Mouse (Mus musculus) kidney, adult 9 months (tissue): ENCODE results near the gene Tchp.

ENCODE experiments used
- DNase-seq: peaks from one replicate; pipeline ENCODE4 v3.0.0; 2022

Gene Tchp

DNA sequence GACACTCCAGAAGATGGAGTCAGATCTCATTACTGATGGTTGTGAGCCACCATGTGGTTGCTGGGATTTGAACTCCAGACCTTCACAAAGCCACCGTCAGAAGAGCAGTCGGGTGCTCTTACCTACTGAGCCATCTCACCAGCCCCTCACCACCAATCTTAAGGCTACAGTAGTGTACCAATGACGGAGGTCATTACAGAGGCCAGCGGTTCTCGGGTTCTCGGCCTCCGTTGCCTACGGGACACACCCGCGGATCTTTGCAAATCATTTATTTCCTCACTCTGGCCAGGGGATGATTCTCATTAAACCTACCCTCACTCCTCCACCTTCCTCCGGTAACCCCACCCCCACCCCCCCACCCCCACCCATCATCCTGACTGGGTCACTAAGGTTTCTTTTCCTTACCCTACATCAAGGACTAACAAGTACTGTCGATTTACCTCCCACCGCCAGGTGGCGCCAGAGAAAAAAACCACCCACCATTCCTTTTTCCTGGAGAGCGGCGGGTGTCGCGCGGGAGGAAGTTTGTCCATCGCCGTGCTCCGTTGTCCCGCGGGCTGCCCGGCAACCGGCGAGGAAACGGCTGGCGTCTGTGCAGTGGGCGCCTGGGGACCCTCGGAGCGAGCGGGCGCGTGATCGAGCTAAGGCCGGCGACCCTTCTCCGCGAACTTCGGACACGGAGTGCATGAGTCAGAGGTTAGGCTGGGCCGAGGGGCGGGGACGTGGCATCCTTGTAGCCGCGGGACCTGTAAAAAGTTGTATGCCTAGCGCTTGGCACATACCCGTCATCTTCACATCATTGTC, at the start of gene Tchp:
Gene Tchp (plus strand): TSS at position 496 of the 804 bp plus-strand sequence.
- peak; percentile 94 for DNase-seq

DNA sequence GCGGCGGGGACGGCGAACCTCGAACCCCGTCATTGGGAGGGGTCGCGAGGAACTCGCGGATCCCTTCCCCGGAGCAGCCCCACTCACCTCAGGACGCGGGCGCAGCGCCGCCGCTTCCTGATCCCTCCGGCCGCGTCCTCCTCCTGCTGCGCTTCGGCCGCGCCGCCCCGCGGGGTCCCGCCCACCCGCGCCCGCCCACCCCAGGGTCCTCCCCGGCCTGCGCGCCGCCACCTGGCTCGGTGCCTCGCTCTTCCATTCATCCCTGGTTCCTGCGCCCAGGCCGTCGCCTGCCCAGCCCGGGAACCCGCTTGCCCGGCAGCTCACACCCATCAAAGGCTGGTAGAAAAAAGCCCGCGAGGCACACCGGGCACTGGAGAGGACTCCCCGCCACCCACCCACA, 49.3 kb upstream of the Tchp start, which contains the start of gene Trpv4:
Gene Trpv4 (minus strand): TSS at position 167 of the 400 bp plus-strand sequence.
- DNase-seq: no peak

DNA sequence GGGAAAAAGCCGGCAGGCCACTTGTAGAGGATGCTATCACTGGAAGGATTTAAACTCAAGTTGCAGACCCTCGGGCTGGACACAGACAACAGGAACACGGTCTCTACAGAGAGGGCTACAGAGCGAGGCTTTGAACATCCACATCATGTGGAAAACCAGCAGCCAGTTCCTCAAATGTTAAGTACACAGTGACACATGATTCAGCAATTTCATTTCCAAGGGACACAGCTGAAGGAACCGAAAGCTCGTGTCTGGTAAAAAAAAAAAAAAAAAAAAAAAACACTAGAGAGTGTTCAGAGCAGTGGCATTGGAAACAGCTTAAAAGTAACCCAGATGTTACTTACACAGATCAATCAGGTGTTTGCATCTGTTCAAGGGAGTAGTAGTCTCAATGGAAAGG, 46.5 kb upstream of the Tchp start:
- no peak for DNase-seq

DNA sequence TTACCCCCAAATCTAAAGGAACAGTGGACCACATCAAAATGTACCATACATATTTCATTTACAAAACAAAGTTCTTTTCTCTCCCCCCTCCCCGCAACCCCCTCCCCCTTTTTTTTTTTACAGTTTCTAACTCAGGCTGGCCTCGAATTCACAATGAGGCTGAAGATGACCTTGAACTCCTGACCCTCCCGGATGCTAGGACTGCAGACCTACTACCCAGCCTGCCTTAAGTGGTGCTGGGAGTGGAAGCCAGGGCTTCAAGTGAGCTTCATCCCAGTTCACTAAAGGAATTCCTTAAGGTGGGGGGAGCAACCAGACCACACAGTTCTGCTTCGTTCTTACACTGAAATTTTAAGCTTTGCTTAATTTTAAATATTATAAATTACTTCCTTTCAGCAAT, 43.4 kb upstream of the Tchp start:
- no peak for DNase-seq

DNA sequence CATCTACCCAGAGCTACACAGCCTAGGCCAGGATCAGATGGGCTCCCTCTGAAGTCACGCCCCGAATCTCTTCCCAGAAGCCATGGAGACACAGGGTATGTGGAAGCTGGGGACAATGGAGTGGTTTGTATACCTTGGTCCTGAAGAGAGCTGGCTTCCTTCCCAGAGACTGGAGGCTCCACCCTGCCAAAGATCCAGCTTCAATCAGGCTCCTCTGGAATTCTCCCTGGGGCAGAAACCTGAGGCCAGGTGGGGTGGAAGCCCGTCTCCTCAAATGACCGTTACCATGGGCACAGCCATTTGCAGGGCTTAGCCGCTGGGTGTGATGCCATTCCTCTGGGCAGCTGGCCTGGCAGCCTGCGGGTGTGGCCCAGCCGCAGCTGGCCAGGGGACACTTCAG, 42.8 kb upstream of the Tchp start:
- DNase-seq: peak; percentile 64

DNA sequence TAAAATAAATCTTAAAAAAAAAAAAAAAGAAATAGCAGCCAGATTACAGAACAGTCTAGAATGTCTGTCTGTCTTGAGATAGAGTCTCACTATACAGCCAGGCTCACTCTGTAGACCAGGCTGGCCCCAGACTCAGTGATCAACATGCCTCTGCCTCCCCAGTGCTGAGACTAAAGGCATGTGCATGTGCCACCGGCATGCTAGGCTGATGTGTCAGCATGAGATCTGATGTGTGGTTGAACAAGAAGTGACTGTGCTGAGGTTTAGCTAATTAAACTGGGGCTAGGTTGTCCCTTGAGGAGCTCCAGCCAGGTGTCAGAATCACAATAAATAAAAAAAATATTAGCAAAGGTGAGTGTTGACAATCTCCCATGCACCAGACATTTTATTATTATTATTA, 40.9 kb upstream of the Tchp start:
- no peak for DNase-seq

DNA sequence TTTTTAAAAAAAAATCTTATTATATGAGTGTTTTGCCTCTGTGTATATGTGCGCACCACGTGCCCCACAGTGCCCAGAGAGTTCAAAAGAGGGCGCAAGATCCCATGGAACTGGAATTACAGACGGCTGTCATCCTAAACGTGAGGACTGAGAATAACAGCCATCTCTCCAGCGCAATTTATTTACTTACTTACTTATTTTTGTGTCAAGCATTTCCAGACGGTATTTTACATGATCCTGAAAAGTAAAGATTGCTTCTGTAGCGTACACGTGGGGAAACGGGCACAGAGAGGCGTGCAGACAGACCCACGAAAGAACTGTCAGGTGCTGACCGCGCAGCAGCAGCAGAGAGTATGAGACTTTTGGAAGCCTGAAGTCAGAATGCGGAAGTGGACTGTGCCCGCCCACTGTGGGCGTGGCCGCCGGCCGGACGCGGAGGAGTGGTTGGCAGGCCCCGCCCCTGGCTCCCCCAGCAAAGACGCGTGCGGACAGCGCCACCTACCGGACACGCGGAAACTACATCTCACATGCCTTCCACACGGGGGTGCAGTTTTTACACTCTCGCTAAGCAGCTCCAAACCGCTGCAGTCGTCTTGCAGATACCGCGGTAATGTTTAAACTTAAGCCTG, 40.2 kb upstream of the Tchp start:
- peak; percentile 99 for DNase-seq

DNA sequence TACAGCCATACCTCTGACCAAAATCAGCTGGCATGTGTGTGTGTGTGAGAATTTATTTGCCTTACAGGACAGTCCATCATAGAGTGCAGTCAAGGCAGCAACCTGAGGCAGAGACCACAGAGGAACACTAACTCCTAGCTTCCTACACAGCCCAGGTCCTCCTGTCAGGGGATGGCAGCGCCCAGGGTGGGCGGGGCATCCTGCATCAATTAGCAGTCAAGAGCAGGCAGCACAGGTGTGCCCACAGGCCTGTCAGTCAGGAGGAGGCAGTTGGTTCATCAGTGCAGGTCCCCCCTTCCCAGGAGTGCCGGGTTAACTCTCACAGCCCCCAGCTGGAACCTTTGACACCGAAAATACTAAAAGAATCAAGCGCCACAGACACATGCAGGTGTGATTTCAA, 38.5 kb upstream of the Tchp start:
- no peak for DNase-seq

DNA sequence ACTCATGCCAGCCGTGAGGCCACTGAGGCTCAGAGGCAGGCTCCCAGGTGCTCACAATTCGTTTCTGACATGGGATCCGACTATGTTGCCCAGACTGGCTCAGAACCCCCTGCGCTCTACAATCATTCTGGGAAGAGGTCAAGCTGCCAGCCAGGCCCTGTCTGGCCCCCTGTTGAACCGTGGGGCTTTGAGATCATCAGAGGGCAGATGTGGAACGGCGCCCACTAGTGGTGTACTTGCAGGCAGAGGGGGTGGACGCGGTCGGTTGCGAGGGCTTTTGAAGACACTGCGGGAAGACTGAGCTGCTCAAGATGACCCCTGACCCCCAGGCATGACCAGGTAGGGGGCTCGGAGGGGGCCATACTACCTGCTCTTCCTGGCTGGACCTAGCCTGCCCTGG, 34.4 kb upstream of the Tchp start:
- no peak for DNase-seq

DNA sequence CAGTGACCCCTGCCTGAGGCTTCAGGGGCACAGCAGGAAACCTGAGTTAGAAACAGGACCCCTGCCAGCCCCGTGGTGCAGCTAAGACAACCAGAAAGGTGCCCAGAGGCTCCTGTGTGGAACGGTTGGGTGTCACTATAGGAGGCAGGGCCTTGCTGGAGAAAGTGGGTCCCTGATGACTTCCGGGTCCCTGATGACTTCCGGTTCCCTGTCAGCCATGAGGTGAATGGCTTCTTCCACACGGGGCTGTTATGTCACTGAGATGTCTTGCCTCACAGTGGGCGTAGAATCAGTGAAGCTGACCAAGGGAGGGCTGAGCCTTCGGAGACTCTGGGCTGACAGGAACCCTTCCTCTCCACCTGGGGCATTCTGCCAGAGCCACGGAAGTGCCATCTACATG, 33.0 kb upstream of the Tchp start:
- no peak for DNase-seq

DNA sequence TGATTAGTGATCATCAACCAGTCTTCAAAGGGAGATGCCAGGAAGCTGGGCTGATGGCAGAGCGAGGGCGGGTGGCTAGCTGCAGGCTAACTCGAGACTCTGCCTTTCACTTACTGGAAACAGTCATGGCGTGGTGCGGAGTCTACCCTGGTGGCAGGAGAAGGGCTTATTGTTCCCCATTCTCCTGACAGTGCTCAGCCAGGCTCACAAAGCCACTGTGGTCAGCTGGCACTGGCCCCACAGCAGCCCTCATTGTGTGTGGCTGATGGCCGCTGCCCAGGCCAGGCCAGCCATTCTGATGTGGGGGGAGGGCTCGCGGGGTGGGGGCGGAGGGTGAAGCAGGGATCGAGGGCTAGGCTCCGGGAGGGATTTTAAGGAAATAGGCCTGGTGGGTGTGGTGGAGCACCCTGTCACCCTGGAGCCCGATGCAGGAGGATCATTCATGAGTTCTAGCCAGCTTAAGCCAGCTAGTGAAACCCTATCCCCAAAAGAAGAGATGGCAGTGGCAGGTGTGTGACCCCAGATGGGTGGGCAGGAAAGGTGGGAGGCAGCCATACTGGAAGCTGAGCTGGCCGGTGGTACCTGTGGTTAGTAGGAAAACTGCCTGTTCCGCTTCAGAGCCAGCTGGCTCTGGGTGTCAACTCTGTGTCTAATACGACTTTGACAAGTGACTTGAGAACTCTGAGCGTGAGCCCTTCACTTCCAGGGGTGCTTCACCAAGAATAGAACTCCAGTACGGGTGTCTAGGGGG, 27.5 kb upstream of the Tchp start:
- no peak for DNase-seq

DNA sequence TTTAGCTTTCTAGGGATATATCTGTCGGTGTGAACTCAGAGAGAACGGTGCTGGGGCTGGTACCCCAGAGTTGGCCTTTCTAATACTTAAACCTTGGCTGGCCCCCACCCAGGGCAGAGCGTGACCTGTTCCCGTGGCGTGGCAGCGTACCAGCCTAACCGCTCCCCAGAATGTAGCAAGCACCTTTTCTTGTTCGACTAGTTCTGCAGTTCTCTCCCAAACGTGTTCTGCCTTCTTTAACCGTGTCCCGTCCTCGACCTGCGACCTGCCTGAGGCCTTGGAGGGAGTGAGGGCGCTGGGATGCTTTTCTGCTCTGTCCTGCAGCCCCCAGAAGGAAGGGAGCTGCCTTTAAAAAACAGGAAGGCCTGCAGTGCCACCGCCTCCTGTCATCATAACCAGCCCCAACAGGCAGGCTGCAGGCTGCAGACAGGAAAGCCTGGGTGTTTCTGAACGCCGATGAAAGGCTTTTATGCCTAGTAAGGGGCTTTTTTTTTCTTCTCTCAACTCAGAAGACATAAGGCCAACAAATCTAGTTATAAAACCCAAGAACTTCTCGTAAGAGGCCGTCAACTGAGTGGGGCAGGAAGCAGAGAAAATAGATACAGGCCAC, 26.8 kb upstream of the Tchp start:
- no peak for DNase-seq

DNA sequence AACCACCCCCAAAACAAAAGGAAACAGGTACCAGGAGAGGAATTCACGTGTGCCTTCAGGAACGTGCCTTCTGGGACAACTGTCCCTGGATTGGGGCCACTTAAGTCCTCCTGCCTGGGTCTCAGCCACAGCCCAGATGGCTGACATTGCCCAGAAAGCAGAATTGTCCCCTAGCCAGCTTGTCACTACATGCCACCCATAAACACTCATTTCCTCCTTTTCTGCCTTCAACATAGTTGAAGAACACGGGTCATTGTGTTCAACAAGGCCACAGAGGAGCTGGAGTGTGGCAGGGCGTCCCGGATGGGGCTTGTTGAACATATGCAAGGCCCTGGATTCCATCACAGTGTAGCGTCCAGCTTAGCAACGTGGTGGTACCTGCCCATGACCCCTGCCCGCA, 25.8 kb upstream of the Tchp start:
- no peak for DNase-seq

DNA sequence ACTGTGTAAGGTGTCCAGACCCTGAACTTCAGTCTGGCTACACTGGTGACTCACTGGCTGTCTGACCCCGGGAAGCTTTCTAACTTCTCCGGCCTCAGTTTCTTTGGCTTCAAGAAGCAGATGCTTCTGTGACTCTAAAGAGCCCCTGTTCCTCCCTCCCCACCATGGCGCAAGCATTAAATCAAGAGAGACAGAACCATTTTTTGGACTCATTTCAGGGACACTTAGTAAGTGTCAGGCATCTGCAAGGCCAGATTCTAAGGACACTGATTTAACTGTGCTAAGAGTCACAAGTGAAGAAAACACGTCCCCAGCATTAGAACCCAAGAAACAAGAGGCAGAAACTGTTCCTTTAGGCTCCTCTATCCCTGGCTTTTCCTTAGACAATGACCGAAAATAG, 21.6 kb upstream of the Tchp start:
- no peak for DNase-seq

DNA sequence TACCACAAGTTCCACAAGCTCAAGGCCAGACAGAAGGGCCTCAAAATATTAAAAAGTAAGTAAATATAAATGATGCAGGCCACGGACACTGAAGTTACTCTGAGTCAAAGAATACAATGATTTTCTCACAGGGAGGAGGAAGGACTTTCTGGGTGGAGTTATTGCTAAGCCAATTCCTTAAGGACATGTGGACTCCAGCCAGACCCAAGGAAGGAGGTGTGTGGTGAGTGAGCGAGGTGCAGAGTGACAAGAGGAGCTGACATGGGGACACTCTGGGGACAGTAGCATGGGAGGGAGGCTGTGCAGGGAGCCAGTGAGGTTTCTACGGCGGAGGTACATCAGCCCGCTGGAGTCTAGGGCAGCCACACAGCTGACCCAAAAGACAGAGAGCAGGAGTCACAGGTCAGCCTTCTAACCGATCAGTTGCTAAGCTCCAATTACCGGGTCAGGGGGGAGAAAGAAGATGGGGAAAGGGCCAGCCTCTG, 20.8 kb upstream of the Tchp start:
- no peak for DNase-seq

DNA sequence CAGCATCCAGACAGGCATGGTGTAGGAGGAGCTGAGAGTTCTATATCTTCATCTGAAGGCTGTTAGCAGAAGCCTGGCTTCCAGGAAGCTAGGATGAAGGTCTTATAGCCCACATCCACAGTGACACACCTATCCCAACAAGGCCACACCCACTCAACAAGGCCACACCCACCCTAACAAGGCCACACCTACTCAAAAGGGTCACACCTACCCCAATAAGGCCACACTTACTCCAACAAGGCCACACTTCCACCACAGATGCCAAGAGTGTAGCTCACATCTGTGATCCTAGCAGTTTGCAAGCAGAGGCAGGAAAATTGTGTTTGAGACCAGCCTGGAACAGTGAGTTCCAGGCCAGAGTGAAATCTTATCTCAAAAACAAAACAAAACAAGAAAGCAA, 19.7 kb upstream of the Tchp start:
- no peak for DNase-seq

DNA sequence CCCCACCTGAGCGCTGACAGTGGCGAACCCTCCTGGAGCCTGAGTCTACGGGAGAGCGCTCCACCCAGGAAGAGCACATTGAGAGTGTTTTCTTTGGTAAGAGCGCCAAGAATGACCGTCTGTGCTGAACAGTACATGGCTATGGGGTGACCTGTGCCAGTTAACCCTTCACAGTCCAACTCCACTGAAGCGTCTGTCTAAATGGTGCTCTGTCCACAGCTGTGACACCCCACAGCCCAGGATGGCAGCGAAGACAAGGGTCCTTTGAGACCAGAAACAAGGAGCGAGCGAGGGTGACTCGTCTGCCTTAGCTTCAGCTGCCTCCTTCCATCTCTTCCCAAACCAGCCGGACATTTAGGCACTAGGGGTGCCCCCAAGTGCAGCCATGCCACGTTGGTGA, 18.9 kb upstream of the Tchp start:
- no peak for DNase-seq

DNA sequence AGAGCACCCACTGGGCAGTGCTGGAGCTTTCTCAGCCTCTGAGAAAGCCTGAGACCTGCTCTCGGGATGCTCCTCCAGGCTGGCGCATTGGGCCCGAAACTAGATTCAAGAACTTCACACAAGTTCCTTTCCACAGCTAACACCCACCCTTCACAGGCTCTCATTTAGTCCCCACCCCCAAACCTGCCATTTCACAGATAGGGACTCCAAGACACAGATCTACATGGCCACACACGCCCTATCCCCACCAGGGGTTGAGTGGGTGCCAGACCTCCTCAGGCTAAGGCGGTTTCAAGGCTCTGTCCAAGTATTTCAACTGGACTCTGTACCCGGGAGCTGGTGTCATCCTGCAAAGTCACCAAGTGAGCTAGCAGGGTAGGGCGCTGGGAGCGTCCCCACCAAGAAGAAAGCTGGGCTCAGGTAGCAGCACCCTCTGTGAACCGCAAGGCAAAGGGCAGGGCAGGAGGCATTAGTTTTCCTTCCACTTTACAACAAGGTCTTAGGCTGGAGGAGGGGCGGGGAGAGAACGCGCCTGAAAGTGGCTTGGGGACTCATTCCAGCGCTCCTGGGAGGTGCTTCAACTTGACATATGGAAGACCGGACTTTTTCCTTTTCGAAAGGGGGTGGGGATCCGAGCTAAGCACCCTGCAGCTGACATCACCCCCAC, 17.7 kb upstream of the Tchp start:
- DNase-seq: peak; percentile 86

DNA sequence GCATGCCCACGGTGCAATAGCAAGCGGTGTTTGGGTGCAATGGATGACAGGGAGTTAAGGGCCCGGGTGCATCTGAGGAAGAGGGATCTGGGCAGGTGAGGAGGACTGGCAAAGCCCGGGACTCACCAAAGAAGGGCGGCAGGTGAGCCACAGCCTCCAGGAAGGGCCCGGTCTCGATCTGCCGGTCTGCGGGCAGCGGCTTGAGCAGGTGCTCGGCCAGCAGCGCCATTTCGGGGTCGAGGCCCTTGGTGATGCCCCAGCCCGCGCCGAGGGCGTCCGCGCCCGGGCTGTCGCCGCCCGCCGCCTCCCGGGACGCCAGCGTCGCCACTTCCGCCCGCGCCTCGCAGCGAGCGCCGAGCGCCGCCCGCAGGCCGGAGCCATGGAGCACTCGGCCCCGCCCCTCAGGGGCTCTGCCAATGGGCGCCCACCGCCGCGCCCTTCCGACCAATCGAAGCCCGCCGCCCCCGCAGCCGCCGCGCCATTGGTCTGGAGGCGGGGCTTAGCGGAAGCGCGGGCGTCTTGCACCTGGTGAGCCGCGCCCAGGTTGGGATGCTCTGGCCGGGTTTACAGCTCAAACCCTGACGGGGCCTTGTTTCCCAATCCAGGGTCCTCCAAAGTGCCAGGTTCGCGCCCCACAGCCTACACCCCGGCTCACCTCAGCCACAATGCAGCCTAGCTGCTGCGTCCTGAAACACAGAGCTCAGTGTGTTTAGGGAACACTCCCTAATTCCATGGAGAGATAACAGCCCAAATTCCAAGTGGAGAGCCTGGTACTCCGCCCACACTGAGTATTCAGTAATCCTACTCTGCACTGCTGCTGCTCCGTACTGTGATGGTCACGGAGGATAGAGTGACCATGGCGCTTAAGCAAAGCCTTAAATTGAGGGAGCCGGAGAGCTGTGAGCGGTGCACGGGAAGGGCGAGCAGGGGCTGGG, 16.7 kb upstream of the Tchp start, which contains the start of gene Gltp:
Gene Gltp (minus strand): TSS at position 352 of the 935 bp plus-strand sequence.
- DNase-seq: peak; percentile 91

DNA sequence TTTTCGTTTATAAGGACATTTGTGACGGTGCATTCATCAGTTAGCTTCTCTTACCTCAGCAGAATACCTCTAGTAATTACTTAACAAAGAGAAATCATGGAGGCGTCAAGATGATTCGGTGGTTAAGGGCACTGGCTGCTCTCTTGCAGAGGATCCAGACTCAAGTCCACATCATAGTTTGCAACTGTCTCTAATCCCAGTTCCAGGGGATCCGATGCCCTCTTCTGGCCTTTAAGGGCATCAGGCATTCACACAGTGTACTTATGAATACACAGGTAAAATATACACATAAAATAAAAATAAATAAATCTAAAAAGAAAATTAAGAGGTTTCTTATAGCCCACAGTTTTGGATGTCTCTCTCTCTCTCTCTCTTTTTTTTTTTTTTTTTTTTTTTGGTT, 11.8 kb upstream of the Tchp start:
- DNase-seq: no peak

DNA sequence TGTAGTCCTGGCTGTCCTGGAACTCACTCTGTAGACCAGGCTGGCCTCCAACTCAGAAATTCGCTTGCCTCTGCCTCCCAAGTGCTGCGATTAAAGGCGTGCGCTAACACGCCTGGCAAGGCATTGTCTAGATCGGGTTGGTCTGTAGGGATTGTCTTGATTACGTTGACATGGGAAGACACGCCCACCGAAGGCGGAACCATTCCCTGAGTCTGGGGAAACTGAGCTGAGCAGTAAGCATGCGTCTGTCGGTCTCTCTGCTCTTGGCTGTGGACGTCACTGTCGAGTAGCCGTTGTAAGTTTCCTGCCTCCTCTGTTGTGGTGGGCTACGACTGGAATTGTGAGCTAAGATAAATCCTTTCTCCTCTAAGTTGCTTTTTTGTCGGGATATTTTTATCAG, 10.6 kb upstream of the Tchp start:
- DNase-seq: no peak
